Mouse (Mus musculus) G1E (cell line): ENCODE results near the gene Clec2i.

Experiments used
- CTCF ChIP-seq: IDR thresholded peaks from 2 replicates; pipeline ENCODE4 v1.5.1; 2012; ENCODE audit warnings: low read depth, low read length, inconsistent platforms, mixed read lengths
- GATA1 ChIP-seq: IDR thresholded peaks from 2 replicates; pipeline ENCODE4 v1.6.1; 2012; ENCODE audit warnings: borderline replicate concordance, low read length, inconsistent platforms, mixed read lengths
- GATA2 ChIP-seq: IDR thresholded peaks from 2 replicates; pipeline ENCODE4 v1.6.1; 2012; ENCODE audit warnings: low read depth, low read length, inconsistent platforms, borderline replicate concordance
- POLR2AphosphoS5 ChIP-seq: IDR thresholded peaks from 2 replicates; pipeline ENCODE4 v1.6.1; 2012; ENCODE audit warnings: low read depth, low read length, inconsistent platforms; ENCODE audit not compliant: insufficient replicate concordance
- TAL1 ChIP-seq: conservative IDR thresholded peaks from 2 replicates; pipeline ENCODE4 v1.6.1; 2012; ENCODE audit warnings: low read depth, low read length, inconsistent platforms, mixed read lengths

GRCm38 (mm10) chr6:128854895-128855294, 32.5 kb upstream of the Clec2i start:
- TF ChIP-seq CTCF = no peak
- no peak for TF ChIP-seq GATA1
- TF ChIP-seq TAL1 = no peak
- no peak for TF ChIP-seq POLR2AphosphoS5
- no peak for TF ChIP-seq GATA2
